Mouse (Mus musculus): Measurements from ENCODE around the gene Ddc. TPM values are rescaled to one million over a fixed set of nuclear protein-coding genes. Genes with fewer than 3 reads are reported as not detected.

The Ddc gene
- polyA plus RNA-seq, 1 experiment from 2014 or later = 37.3 TPM

DNA sequence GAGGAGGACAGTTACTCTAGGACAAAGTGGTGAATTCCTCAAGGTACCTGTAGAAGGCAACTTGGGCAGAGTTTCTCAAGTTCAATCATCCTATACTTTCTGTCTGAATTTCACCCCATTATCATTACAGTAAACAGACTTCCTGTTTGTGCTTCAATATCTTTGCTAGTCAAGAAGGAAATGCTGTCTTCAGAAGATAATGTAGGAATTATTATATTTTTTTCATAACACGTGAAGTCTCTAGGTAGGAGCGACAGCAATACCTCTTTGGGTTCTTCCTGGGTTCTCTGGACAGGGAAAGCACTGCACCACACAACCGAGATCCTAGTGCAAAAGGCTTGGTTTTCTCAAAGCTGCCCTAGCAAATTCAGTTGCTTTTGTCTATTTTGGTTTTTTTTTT, 21.6 kb downstream of the Ddc start:
- Histone ChIP-seq H3K9ac (ENCODE audit: low read length) (no peak overlapping the region), H3K4me1 (replicated peaks; ENCODE audit: control insufficient read depth, insufficient read depth, low read length) (peaks cover 58% of the 10 kb centered on the region), H3K4me2 (ENCODE audit: low read length) (no peak overlapping the region), H3K9me3 (ENCODE audit: control insufficient read depth, low read length) (no peaks in the 10 kb centered on the region), H3K27me3 (replicated peaks; ENCODE audit: control insufficient read depth, insufficient read depth, low read length) (no peaks in the 10 kb centered on the region), H3K36me3 (ENCODE audit: control insufficient read depth, insufficient read depth, low read length) (no peaks in the 10 kb centered on the region; the same call in 1 of the 2 replicates), H3K4me3 (ENCODE audit: low read depth, low read length) (no peak overlapping the region), H3K27ac (ENCODE audit: low read depth) (no peak overlapping the region)
- 82% methylated on average over 3 of the region's 3 CpGs for WGBS
- ATAC-seq (replicated peaks; ENCODE audit: low FRiP score, low TSS enrichment, low read depth) (no peak), DNase-seq (ENCODE audit: low spot score) (no peak)

DNA sequence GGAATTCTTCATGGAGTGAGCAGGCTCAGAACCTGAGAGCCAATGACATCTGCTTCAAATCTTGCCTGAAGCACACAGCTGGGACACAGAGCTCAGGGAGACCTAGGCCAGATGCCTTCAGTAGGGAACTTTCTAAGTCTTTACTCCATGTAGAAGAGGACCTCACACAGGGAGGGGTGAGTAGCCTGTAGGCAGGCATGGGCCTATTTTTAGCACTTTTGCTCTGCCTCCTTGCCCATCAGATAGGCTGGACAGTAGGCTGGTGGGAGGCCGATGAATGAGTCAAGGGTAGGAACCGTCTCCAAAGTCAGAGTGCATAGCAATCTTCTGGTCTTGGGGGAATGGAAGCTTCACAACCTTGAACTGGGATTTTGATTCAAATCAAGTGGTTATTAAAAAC, 22.7 kb downstream of the Ddc start:
- H3K4me1 ChIP-seq (replicated peaks; ENCODE audit: control insufficient read depth, insufficient read depth, low read length) = peaks cover 51% of the 10 kb centered on the region
- DNase-seq (ENCODE audit: low spot score) = peak; percentile 44
- WGBS = 93% methylated on average over 2 of the region's 2 CpGs

GRCm38 (mm10) chr11:11873023-11873908, 24.7 kb downstream of the Ddc start:
- Histone ChIP-seq H3K36me3 (ENCODE audit: control insufficient read depth, insufficient read depth, low read length) (no peaks in the 10 kb centered on the region; the same call in 1 of the 2 replicates), H3K27me3 (replicated peaks; ENCODE audit: control insufficient read depth, insufficient read depth, low read length) (no peaks in the 10 kb centered on the region), H3K27ac (ENCODE audit: low read depth) (peak overlapping the region; percentile 80), H3K9ac (ENCODE audit: low read length) (no peak overlapping the region), H3K9me3 (ENCODE audit: control insufficient read depth, low read length) (no peaks in the 10 kb centered on the region), H3K4me1 (replicated peaks; ENCODE audit: control insufficient read depth, insufficient read depth, low read length) (peaks cover 38% of the 10 kb centered on the region), H3K4me2 (ENCODE audit: low read length) (no peak overlapping the region), H3K4me3 (ENCODE audit: low read depth, low read length) (no peak overlapping the region)
- ATAC-seq (replicated peaks; ENCODE audit: low FRiP score, low TSS enrichment, low read depth) (no peak), DNase-seq (ENCODE audit: low spot score) (peak; percentile 56)
- 46% methylated on average over 20 of the region's 20 CpGs for WGBS

More for the DNA sequence above, 22.7 kb downstream of the Ddc start:
- Histone ChIP-seq H3K36me3 (ENCODE audit: control insufficient read depth, insufficient read depth, low read length) (no peaks in the 10 kb centered on the region; the same call in 1 of the 2 replicates), H3K4me2 (ENCODE audit: low read length) (no peak overlapping the region), H3K27me3 (replicated peaks; ENCODE audit: control insufficient read depth, insufficient read depth, low read length) (no peaks in the 10 kb centered on the region), H3K9me3 (ENCODE audit: control insufficient read depth, low read length) (no peaks in the 10 kb centered on the region), H3K4me3 (ENCODE audit: low read depth, low read length) (no peak overlapping the region), H3K27ac (ENCODE audit: low read depth) (no peak overlapping the region), H3K9ac (ENCODE audit: low read length) (no peak overlapping the region)
- ATAC-seq (replicated peaks; ENCODE audit: low FRiP score, low TSS enrichment, low read depth) = no peak

- ATAC-seq (replicated peaks; ENCODE audit: low FRiP score, low TSS enrichment, low read depth) = no peak
- Histone ChIP-seq H3K27me3 (replicated peaks; ENCODE audit: control insufficient read depth, insufficient read depth, low read length) (no peaks in the 10 kb centered on the region), H3K9ac (ENCODE audit: low read length) (no peak overlapping the region), H3K4me3 (ENCODE audit: low read depth, low read length) (no peak overlapping the region), H3K4me1 (replicated peaks; ENCODE audit: control insufficient read depth, insufficient read depth, low read length) (peaks cover 35% of the 10 kb centered on the region), H3K9me3 (ENCODE audit: control insufficient read depth, low read length) (no peaks in the 10 kb centered on the region), H3K36me3 (ENCODE audit: control insufficient read depth, insufficient read depth, low read length) (no peaks in the 10 kb centered on the region; the same call in 1 of the 2 replicates), H3K27ac (ENCODE audit: low read depth) (peak overlapping the region; percentile 80), H3K4me2 (ENCODE audit: low read length) (no peak overlapping the region)
- peak; percentile 44 for DNase-seq (ENCODE audit: low spot score)
- WGBS = 66% methylated on average over 3 of the region's 3 CpGs
These were observed 25.7 kb downstream of the Ddc start for GRCm38 (mm10) chr11:11872140-11872795.

GRCm38 (mm10) chr11:11871197-11871813, 26.6 kb downstream of the Ddc start:
- no peaks in the 10 kb centered on the region for H3K9me3 ChIP-seq (ENCODE audit: control insufficient read depth, low read length)
- H3K4me1 ChIP-seq (replicated peaks; ENCODE audit: control insufficient read depth, insufficient read depth, low read length) = peaks cover 35% of the 10 kb centered on the region
- H3K9ac ChIP-seq (ENCODE audit: low read length) = no peak overlapping the region
- H3K4me3 ChIP-seq (ENCODE audit: low read depth, low read length) = no peak overlapping the region
- DNase-seq (ENCODE audit: low spot score) = peak; percentile 52
- WGBS = 28% methylated on average over 5 of the region's 5 CpGs
- H3K27me3 ChIP-seq (replicated peaks; ENCODE audit: control insufficient read depth, insufficient read depth, low read length) = no peaks in the 10 kb centered on the region
- peak overlapping the region; percentile 80 for H3K27ac ChIP-seq (ENCODE audit: low read depth)
- no peaks in the 10 kb centered on the region; the same call in 1 of the 2 replicates for H3K36me3 ChIP-seq (ENCODE audit: control insufficient read depth, insufficient read depth, low read length)
- ATAC-seq (replicated peaks; ENCODE audit: low FRiP score, low TSS enrichment, low read depth) = no peak
- no peak overlapping the region for H3K4me2 ChIP-seq (ENCODE audit: low read length)

DNA sequence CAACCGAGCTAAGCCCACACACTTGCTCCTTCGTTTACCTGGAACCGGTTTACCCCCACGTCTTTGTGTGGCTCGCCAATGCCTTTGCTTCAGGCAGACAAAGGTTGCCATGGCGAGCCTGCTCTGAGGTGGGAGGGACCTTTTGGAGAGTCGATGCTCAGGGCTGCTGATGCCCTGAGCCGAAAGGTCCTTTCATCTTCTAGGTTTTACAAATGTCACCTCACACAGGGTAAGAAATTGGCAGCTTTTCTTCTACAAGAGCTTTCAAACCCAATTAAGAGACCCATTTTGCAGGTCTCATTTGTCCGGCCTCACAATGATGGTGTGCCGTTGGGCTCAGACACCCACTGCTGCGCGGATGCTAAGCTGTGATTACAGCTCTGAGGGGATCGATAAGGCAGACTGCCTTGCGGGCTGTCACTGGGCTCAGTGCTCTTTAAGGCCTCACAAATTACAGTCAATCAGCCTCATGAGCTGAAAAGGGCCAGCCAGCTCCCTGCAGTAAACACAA, 29.9 kb downstream of the Ddc start:
- Histone ChIP-seq H3K27me3 (replicated peaks; ENCODE audit: control insufficient read depth, insufficient read depth, low read length) (no peaks in the 10 kb centered on the region), H3K9me3 (ENCODE audit: control insufficient read depth, low read length) (no peaks in the 10 kb centered on the region), H3K4me2 (ENCODE audit: low read length) (no peak overlapping the region), H3K4me1 (replicated peaks; ENCODE audit: control insufficient read depth, insufficient read depth, low read length) (peaks cover 45% of the 10 kb centered on the region), H3K36me3 (ENCODE audit: control insufficient read depth, insufficient read depth, low read length) (no peaks in the 10 kb centered on the region; the same call in 1 of the 2 replicates), H3K4me3 (ENCODE audit: low read depth, low read length) (no peak overlapping the region), H3K27ac (ENCODE audit: low read depth) (peak overlapping the region; percentile 58), H3K9ac (ENCODE audit: low read length) (no peak overlapping the region)
- 20% methylated on average over 14 of the region's 14 CpGs for WGBS
- ATAC-seq (replicated peaks; ENCODE audit: low FRiP score, low TSS enrichment, low read depth) = no peak
- DNase-seq (ENCODE audit: low spot score) = peak; percentile 58

DNA sequence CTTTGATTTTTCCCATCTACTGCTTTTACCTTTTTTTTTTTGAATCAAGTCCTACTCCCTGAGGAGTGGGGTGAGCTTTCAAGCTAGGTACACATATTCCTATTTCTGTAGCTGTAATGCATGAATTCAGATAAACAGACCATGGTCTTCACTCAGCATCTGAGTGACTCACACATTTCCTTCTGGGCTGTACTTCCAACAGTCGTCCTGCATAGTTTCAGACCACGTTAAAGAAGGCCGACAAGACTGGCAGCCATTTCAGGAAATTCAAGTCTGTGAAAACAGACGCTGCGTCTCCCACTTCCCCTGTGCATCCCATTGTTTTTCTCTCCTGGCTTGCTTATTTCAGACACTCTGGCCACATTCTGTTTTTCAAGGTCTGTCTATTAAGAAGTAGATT, 31.2 kb downstream of the Ddc start:
- 59% methylated on average over 5 of the region's 5 CpGs for WGBS
- no peak overlapping the region for H3K4me2 ChIP-seq (ENCODE audit: low read length)
- DNase-seq (ENCODE audit: low spot score) (peak; percentile 46), ATAC-seq (replicated peaks; ENCODE audit: low FRiP score, low TSS enrichment, low read depth) (no peak)
- no peak overlapping the region for H3K4me3 ChIP-seq (ENCODE audit: low read depth, low read length)
- H3K9me3 ChIP-seq (ENCODE audit: control insufficient read depth, low read length) = no peaks in the 10 kb centered on the region
- H3K27ac ChIP-seq (ENCODE audit: low read depth) = peak overlapping the region; percentile 59
- H3K4me1 ChIP-seq (replicated peaks; ENCODE audit: control insufficient read depth, insufficient read depth, low read length) = peaks cover 35% of the 10 kb centered on the region
- no peak overlapping the region for H3K9ac ChIP-seq (ENCODE audit: low read length)
- H3K27me3 ChIP-seq (replicated peaks; ENCODE audit: control insufficient read depth, insufficient read depth, low read length) = no peaks in the 10 kb centered on the region
- no peaks in the 10 kb centered on the region for H3K36me3 ChIP-seq (ENCODE audit: control insufficient read depth, insufficient read depth, low read length)

DNA sequence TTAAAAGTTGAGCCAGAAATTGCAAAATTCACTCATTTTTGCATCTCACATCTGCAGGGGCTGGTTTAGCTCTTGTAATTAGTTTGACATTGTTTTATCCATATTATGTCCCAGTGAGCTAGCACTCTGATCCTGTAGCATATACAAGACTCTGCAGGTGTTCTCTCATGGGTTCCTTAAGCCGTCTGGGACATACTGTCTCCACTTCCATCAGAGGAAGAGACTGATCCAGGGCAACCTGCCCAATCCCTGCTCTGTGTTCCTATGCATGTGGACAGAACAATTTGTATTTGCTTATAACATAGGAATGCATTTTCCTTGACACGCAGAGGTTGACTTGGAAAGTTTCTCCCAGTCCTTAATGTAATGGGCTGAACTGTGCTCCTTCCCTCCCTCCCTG, 32.8 kb downstream of the Ddc start:
- H3K27me3 ChIP-seq (replicated peaks; ENCODE audit: control insufficient read depth, insufficient read depth, low read length) = no peaks in the 10 kb centered on the region
- no peak overlapping the region for H3K9ac ChIP-seq (ENCODE audit: low read length)
- peak; percentile 48 for DNase-seq (ENCODE audit: low spot score)
- 55% methylated on average over 2 of the region's 2 CpGs for WGBS
- no peaks in the 10 kb centered on the region for H3K36me3 ChIP-seq (ENCODE audit: control insufficient read depth, insufficient read depth, low read length)
- peak overlapping the region; percentile 84 for H3K27ac ChIP-seq (ENCODE audit: low read depth)
- ATAC-seq (replicated peaks; ENCODE audit: low FRiP score, low TSS enrichment, low read depth) = peak; percentile 76
- no peak overlapping the region for H3K4me2 ChIP-seq (ENCODE audit: low read length)
- peaks cover 27% of the 10 kb centered on the region; the same call in 1 of the 2 replicates for H3K4me1 ChIP-seq (replicated peaks; ENCODE audit: control insufficient read depth, insufficient read depth, low read length)
- H3K9me3 ChIP-seq (ENCODE audit: control insufficient read depth, low read length) = no peaks in the 10 kb centered on the region
- H3K4me3 ChIP-seq (ENCODE audit: low read depth, low read length) = no peak overlapping the region

All from intestine, embryonic 14.5 days (tissue).